Mouse (Mus musculus) T-helper 1 cell (primary cell): ENCODE data around the gene Cntn1.

Experiments used
- in situ Hi-C: fragments of 300-600 bp; cut with MboI, MseI; formaldehyde crosslinking; loops from one replicate; pipeline ENCODE4 v1.15.1; 2025; ENCODE audit warnings: high pct_unique_total_duplicates

Cntn1 gene

GRCm38 (mm10) chr15:92137026-92137425, 86.1 kb downstream of the Cntn1 start:
- in situ Hi-C loops, result no loop called here

GRCm38 (mm10) chr15:92141972-92142371, 91.0 kb downstream of the Cntn1 start:
- in situ Hi-C loops, result no loop called here

- in situ Hi-C loops, result no loop called here
Observed at GRCm38 (mm10) chr15:92154921-92155320, 104.0 kb downstream of the Cntn1 start.

GRCm38 (mm10) chr15:92160855-92161162, 109.8 kb downstream of the Cntn1 start:
- in situ Hi-C loops, result no loop called here

- in situ Hi-C loops, result no loop called here
Observed at GRCm38 (mm10) chr15:92161163-92162025, 110.4 kb downstream of the Cntn1 start.

- in situ Hi-C loops, result no loop called here
Observed at GRCm38 (mm10) chr15:92162835-92163234, 111.9 kb downstream of the Cntn1 start.

- in situ Hi-C loops, result no loop called here
Observed at GRCm38 (mm10) chr15:92164127-92164526, 113.2 kb downstream of the Cntn1 start.

GRCm38 (mm10) chr15:92166266-92166665, 115.3 kb downstream of the Cntn1 start:
- in situ Hi-C loops, result no loop called here

- in situ Hi-C loops, result no loop called here
Observed at GRCm38 (mm10) chr15:92175739-92176138, 124.8 kb downstream of the Cntn1 start.

- in situ Hi-C loops, result no loop called here
Observed at GRCm38 (mm10) chr15:92177413-92177812, 126.4 kb downstream of the Cntn1 start.

- in situ Hi-C loops, result no loop called here
Observed at GRCm38 (mm10) chr15:92185484-92185883, 134.5 kb downstream of the Cntn1 start.

GRCm38 (mm10) chr15:92190000-92190399, 139.0 kb downstream of the Cntn1 start:
- in situ Hi-C loops, result no loop called here

GRCm38 (mm10) chr15:92200326-92200985, 149.5 kb downstream of the Cntn1 start:
- in situ Hi-C loops, result no loop called here

GRCm38 (mm10) chr15:92206695-92207094, 155.7 kb downstream of the Cntn1 start:
- in situ Hi-C loops, result no loop called here

- in situ Hi-C loops, result loop anchor here (10.0 kb wide), 1 partner anchor 245 kb away; no protein-coding TSS in a partner anchor
Observed at GRCm38 (mm10) chr15:92209778-92210177, 158.8 kb downstream of the Cntn1 start.

GRCm38 (mm10) chr15:92210486-92211235, 159.7 kb downstream of the Cntn1 start:
- in situ Hi-C loops, result loop anchor here (10.0 kb wide), 1 partner anchor 246 kb away; no protein-coding TSS in a partner anchor

- in situ Hi-C loops, result loop anchor here (10.0 kb wide), 1 partner anchor 251 kb away; no protein-coding TSS in a partner anchor
Observed at GRCm38 (mm10) chr15:92215841-92216240, 164.9 kb downstream of the Cntn1 start.

- in situ Hi-C loops, result no loop called here
Observed at GRCm38 (mm10) chr15:92221446-92221845, 170.5 kb downstream of the Cntn1 start.

- in situ Hi-C loops, result no loop called here
Observed at GRCm38 (mm10) chr15:92231386-92231785, 180.4 kb downstream of the Cntn1 start.

- in situ Hi-C loops, result no loop called here
Observed at GRCm38 (mm10) chr15:92235836-92236235, 184.9 kb downstream of the Cntn1 start.

- in situ Hi-C loops, result no loop called here
Observed at GRCm38 (mm10) chr15:92264980-92265707, 214.2 kb downstream of the Cntn1 start.
